Mouse (Mus musculus): ENCODE results near the gene Gdf15. TPM values are rescaled to one million over a fixed set of nuclear protein-coding genes. Genes with fewer than 3 reads are reported as not detected.

The Gdf15 gene
- total RNA-seq, 2 experiments from 2014 or later, result not detected

DNA sequence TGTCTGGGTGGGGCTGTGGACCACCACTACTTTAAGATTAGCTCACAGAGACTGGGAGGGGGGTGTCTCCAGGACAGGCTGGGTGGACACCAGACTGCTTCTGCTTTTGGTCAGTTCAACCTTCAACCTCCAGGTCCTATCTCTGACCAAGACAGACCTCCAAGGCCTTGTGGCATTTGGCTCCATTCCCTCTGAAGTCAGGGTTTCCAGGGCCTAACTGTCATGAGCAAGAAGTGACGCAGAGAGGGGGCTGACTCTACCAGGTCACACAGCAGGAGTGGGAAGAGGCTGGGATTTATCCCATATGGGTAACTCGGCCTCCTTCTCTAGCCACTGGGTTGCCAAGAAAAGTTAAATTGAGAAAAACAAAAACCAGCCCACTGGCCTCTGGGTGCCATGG, 25.5 kb upstream of the Gdf15 start:
- intact Hi-C loops (cut with DNase I), result no loop called here
- no peak for DNase-seq

- intact Hi-C loops (cut with DNase I), result no loop called here
- DNase-seq, result no peak
These were observed 25.0 kb upstream of the Gdf15 start for GRCm38 (mm10) chr8:70657214-70657613.

DNA sequence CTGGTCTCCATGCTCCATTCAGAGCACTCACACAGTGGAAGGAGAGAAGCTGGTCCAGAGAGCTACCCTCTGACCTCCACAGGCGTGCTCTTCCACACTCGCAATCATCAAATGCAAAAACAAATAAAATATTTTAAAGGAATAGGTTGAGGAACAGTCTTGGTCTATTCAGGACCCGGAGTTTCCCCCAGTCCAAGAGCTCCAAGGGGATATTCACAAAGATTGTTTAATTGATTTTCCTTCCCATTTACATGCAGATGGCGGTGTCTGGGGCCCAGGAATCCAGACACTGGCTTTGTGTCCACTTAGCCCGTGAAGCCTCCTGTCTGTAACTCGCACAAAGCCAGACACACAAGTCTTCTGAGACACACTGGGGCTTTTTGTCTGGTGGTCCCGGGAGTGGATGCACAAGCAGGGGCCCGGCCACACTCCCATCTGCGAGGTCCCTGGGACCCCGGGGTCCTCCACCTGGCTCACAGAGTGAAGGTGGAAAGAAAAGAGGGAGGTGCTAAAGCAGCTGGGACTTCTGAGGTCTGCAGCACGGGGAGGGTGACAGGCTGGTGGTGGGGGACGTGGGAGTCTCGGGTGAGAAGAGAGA, 24.0 kb upstream of the Gdf15 start:
- intact Hi-C loops (cut with DNase I), result no loop called here
- DNase-seq, result peak; percentile 32

DNA sequence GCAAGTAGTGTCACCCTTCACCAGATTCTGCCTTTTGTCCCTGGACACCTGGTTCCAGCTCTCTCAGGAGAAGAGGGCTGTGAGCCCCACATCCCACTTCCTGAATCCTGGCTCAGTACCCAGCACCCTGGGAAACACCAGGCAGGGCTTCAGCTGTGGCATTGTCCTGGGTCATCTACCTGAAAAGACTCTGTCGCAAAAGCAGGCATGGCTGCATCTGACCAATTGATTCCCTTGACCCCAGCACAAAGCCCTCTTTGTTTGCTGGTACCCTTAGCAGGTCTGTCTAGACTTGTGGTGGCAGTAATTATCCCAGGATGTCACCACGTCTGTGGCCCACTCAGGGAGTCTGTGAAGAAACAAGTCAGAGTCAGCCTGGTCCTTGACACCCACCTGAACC, 23.2 kb upstream of the Gdf15 start:
- intact Hi-C loops (cut with DNase I), result no loop called here

DNA sequence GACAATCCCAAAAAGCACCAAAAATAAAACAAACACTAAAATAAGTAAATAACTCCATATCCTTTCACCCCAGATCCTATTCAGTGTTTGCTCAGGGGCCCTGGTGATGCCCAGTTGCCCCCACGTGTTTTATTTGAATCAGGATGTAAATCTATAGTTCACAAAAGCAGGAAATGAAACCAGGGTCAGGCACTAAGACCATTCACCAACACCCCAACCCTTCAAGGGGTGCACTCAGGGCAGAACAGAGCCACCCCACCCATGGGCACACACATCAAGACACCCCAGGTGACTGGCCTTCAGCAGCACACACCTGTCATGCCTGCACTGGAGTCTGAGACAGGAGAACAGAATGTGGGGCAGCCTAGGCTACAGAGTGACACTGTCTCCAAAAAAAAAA, 21.9 kb upstream of the Gdf15 start:
- DNase-seq, result no peak
- intact Hi-C loops (cut with DNase I), result no loop called here

More for the DNA sequence above, 23.2 kb upstream of the Gdf15 start:
- DNase-seq, result no peak

GRCm38 (mm10) chr8:70653226-70653625, 21.0 kb upstream of the Gdf15 start:
- no peak for DNase-seq
- intact Hi-C loops (cut with DNase I), result no loop called here

DNA sequence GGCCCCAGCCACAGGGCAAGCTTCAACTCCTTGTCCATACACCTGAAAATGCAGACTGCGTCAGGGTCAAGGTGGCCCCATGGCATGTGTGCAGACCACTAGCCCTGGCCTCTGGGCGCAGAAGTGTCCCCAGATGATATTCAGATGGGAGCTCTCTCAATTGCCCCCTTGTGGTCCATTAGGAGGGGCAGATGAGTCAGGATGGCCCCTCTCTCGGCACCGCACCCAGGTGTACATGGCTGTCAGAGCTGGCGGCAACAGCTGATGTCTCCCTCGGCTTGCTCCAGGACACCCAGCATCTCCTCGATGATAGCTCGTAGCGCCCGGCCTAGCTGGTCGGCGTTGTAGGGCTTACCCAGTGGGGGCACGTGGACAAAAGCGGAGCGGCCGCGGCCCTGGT, 18.1 kb upstream of the Gdf15 start:
- DNase-seq, result no peak
- intact Hi-C loops (cut with DNase I), result no loop called here

DNA sequence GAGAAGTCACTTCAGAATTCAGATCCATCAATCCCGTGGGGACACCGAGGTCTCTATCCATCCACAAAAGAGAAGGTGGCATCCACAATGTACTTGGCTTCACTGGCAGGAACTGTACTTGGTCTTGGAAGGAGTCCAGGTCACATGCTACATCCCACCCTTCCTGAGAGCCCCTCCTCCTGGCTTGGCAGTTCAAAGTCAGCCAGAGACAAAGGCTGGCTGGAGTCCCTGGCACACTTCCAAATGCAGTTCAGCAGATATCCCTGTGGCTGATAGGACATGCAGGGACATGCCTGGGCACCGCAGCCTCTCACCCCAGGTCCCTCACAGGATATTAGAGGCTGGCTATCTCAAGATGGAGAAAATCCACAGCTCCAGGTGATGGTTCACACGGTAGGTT, 17.1 kb upstream of the Gdf15 start:
- intact Hi-C loops (cut with DNase I), result no loop called here
- peak; percentile 92 for DNase-seq

DNA sequence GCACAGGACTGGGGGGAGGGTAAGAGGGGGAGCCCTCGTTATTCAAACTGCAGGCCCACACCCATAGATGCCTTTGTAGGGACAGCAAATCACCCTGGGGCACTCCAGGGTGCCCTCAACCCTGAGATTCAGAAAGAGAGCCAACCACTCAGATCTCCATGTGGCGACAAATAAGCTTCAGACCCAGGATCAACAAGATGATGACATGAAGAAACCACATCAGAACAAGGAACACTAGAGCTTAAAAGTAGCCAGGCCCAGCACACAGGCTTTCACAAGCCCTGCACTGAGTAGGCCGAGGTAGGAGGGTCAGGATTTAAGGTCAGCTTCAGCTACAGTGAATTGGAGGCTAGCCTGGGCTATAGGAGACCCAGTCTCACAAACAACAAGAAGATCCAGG, 16.7 kb upstream of the Gdf15 start:
- DNase-seq, result no peak
- intact Hi-C loops (cut with DNase I), result no loop called here

- intact Hi-C loops (cut with DNase I), result no loop called here
- no peak for DNase-seq
These were observed 15.8 kb upstream of the Gdf15 start for GRCm38 (mm10) chr8:70648164-70648442.

GRCm38 (mm10) chr8:70647343-70648163, 15.3 kb upstream of the Gdf15 start:
- intact Hi-C loops (cut with DNase I), result no loop called here
- no peak for DNase-seq

DNA sequence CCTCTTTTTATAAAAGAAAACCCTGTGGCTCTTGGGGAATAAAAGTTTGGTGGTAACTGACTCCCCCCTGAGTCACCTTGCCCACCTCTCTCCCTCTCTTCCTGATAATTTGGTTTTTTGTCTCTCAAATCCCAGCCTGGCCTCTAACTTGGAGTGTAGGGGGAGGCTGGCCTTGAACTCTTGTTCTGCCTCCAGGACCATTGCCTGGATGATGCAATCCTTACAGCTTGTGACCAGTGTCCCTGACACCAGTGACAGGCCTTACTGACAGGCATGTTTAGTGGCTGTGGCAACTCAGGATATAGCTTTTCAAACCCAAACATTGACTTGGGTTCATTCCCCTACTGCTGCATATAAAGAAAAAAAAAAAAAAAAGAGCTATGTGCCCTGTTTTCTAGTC, 14.5 kb upstream of the Gdf15 start:
- intact Hi-C loops (cut with DNase I), result no loop called here
- DNase-seq, result no peak

DNA sequence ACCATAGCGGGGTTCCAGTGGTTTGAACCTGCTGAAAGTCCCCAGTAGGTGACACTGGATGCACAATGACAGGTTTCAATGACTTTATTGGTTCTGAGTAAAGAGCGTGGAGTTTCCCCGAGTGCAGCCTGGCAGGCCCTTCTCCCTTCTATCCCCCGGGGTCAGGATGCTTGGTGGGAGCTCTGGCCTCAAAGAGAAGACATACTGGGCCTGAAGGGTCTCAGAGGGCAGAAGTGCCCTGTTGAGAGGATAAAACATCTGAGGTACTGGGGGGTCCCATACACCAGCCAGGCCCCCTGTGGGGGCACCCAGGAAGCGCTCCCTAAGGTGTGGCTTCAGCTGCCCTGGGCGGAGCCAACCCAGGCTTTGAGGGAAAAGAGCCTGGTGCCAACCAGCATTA, 14.1 kb upstream of the Gdf15 start:
- intact Hi-C loops (cut with DNase I), result no loop called here
- no peak for DNase-seq

- intact Hi-C loops (cut with DNase I), result no loop called here
- no peak for DNase-seq
These were observed 13.4 kb upstream of the Gdf15 start for GRCm38 (mm10) chr8:70645501-70646224.

- DNase-seq, result no peak
- intact Hi-C loops (cut with DNase I), result no loop called here
These were observed 11.8 kb upstream of the Gdf15 start for GRCm38 (mm10) chr8:70644065-70644464.

GRCm38 (mm10) chr8:70643019-70643418, 10.8 kb upstream of the Gdf15 start:
- no peak for DNase-seq
- intact Hi-C loops (cut with DNase I), result no loop called here

DNA sequence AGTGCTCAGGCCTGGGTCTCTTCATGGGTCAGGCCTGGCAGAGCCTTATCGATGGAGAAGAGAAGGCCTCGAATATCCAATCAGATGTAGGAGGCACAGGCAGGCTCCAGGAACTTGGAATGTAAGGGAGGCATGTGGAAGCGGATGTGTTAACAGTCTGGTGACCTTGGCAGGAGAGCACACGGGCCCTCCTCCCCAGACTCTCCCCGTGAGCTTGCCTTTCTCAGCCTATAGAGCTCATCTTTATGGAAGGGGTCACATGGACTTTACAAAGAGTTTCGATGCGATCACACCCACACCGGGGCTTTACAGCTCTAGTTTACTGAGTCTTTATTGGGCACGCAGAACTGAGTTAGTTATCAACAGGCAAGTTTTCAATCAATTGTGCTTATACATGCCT, 6.5 kb upstream of the Gdf15 start:
- DNase-seq, result no peak
- intact Hi-C loops (cut with DNase I), result no loop called here

GRCm38 (mm10) chr8:70636838-70637237, 4.6 kb upstream of the Gdf15 start:
- no peak for DNase-seq
- intact Hi-C loops (cut with DNase I), result no loop called here

DNA sequence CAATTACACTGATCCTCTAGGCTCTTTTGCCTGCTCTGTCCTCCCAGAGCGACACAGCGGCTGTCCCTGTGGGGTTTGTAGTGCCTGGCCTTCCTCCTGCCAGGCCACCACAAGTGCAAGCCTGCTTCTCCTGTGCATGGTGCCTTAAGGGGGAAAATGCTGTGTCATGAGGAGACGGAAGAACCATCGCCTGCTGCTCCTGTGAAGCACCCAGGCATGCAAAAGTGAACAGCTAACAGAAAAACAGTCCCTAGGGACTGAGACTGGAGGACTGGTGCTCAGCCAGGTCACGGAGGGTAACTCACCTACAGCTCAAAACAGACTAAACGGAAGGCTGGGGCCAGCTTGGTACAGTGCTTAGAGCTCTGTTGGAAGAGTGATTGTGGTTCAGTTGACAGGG, 3.3 kb upstream of the Gdf15 start:
- intact Hi-C loops (cut with DNase I), result no loop called here
- DNase-seq, result no peak

GRCm38 (mm10) chr8:70634066-70634465, 1.8 kb upstream of the Gdf15 start:
- intact Hi-C loops (cut with DNase I), result no loop called here
- no peak for DNase-seq

DNA sequence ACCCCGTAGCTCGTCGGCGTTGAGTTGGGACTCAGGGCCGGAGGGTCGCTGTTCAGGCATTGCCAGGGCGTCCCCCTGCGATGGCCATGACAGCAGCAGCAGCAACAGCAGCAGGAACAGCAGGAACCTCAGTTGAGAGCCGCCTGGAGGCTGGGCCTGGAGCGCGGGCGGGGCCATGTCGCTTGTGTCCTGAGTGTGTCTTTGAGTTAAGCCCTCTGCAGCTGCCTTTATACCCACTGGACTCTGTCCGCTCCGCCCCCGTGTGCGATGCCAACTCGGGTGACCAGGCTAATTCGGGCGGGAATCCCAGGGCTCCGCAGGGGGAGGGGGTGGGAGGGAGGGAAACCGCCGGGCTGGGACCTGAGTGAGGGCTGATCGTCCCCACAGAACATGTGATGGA, 820 bp downstream of the Gdf15 start:
- no peak for DNase-seq
- intact Hi-C loops (cut with DNase I), result no loop called here

All from left cerebral cortex, postnatal 4 days (tissue).